Mouse (Mus musculus) ES-Bruce4 (cell line): ENCODE results near the gene Vangl1. TPM values are rescaled to one million over a fixed set of nuclear protein-coding genes. Genes with fewer than 3 reads are reported as not detected.
"Not testable (repeated sequence)": the region's sequence is repeated elsewhere in the genome, so short reads cannot be mapped to it uniquely, and the experiment has no call there.

Source experiments
- H3K27ac ChIP-seq: 2 replicates; pipeline ENCODE4 v1.5.1; 2012; ENCODE audit warnings: low read length, inconsistent platforms; ENCODE audit not compliant: insufficient read depth
- H3K27me3 ChIP-seq: 2 replicates; pipeline ENCODE4 v1.6.1; 2012; ENCODE audit warnings: mild to moderate bottlenecking, low read length, inconsistent platforms; ENCODE audit not compliant: control insufficient read depth, poor library complexity, insufficient read depth, severe bottlenecking
- H3K36me3 ChIP-seq: 2 replicates; pipeline ENCODE4 v1.6.1; 2012; ENCODE audit warnings: inconsistent platforms, mild to moderate bottlenecking, low read length, moderate library complexity; ENCODE audit not compliant: control insufficient read depth, poor library complexity, insufficient read depth, severe bottlenecking
- H3K4me1 ChIP-seq: one replicate; pipeline ENCODE4 v1.8.1; 2011; ENCODE audit warnings: low read length; ENCODE audit not compliant: control insufficient read depth, insufficient read depth
- H3K4me3 ChIP-seq: 2 replicates; pipeline ENCODE4 v1.5.1; 2011; ENCODE audit warnings: low read depth, mild to moderate bottlenecking, low read length
- H3K9ac ChIP-seq: 2 replicates; pipeline ENCODE4 v1.6.1; 2012; ENCODE audit warnings: low read depth, mild to moderate bottlenecking, inconsistent platforms; ENCODE audit not compliant: poor library complexity, severe bottlenecking
- H3K9me3 ChIP-seq: replicated peaks from 2 replicates; pipeline ENCODE4 v1.6.1; 2012; ENCODE audit warnings: mild to moderate bottlenecking, low read length, inconsistent platforms; ENCODE audit not compliant: control insufficient read depth, poor library complexity, insufficient read depth, severe bottlenecking
- CTCF ChIP-seq: IDR thresholded peaks from one replicate; pipeline ENCODE4 v1.8.1; 2011; ENCODE audit warnings: low read depth, low read length
- EP300 ChIP-seq: IDR thresholded peaks from 2 replicates; pipeline ENCODE4 v1.6.1; 2011; ENCODE audit warnings: low read depth, low read length; ENCODE audit not compliant: insufficient read depth
- POLR2A ChIP-seq: IDR thresholded peaks from one replicate; pipeline ENCODE4 v1.8.1; 2011; ENCODE audit warnings: low read length; ENCODE audit not compliant: insufficient read depth
- polyA plus RNA-seq: library from polyadenylated mRNA; stranded (reverse); fragments of >200 nt; gene quantifications from 2 replicates; pipeline ENCODE4 v1.2.4, GENCODE M21; 2011; ENCODE audit warnings: low read depth; ENCODE audit not compliant: missing spikeins, insufficient read depth, insufficient read length

Gene Vangl1
- polyA plus RNA-seq, 1 experiment = 85.8 TPM

- Histone ChIP-seq H3K27ac (peak overlapping the region; percentile 68), H3K9me3 (no peaks in the 10 kb centered on the region), H3K4me3 (no peak overlapping the region), H3K4me1 (peaks cover 10% of the 10 kb centered on the region), H3K36me3 (no peaks in the 10 kb centered on the region), H3K27me3 (no peaks in the 10 kb centered on the region), H3K9ac (no peak overlapping the region)
- no peak for TF ChIP-seq CTCF
- TF ChIP-seq EP300 = 0 out of 2 replicates have a peak, but pooled peaks have one; percentile 23
Measured at GRCm38 (mm10) chr3:102212896-102213295, 8.4 kb upstream of the Vangl1 start.

- Histone ChIP-seq H3K9ac (no peak overlapping the region), H3K4me1 (peaks cover 10% of the 10 kb centered on the region), H3K27ac (no peak overlapping the region), H3K27me3 (no peaks in the 10 kb centered on the region), H3K36me3 (no peaks in the 10 kb centered on the region), H3K9me3 (no peaks in the 10 kb centered on the region), H3K4me3 (no peak overlapping the region)
- TF ChIP-seq CTCF = no peak
- no peak for TF ChIP-seq POLR2A
- TF ChIP-seq EP300 = no peak
Measured at GRCm38 (mm10) chr3:102212336-102212735, 7.8 kb upstream of the Vangl1 start.

DNA sequence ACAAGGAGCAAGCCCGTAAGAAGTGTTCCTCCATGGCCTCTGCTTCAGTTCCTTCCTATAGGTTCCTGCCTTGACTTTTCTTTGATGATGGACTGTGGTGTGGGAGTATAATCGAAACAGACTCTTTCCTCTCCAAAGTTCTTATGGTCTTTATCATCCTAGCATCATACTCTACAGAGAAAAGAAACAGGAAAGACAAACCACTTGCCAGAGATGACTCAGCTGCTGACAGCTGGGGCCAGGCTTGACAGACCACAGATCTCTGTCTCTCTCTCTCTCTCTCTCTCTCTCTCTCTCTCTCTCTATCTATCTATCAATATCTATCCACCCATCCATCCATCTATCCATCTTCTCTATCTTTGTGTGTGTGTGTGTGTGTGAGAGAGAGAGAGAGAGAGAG lies 6.8 kb upstream of the Vangl1 start:
- no peaks in the 10 kb centered on the region for H3K27me3 ChIP-seq
- no peaks in the 10 kb centered on the region for H3K9me3 ChIP-seq
- no peak overlapping the region for H3K9ac ChIP-seq
- no peak overlapping the region for H3K27ac ChIP-seq
- TF ChIP-seq POLR2A (no peak), EP300 (no peak), CTCF (no peak)
- H3K4me3 ChIP-seq = no peak overlapping the region
- H3K36me3 ChIP-seq = no peaks in the 10 kb centered on the region
- H3K4me1 ChIP-seq = peaks cover 10% of the 10 kb centered on the region

- TF ChIP-seq EP300 (0 out of 2 replicates have a peak, but pooled peaks have one; percentile 13), POLR2A (no peak), CTCF (peak; percentile 82)
- H3K27me3 ChIP-seq = no peaks in the 10 kb centered on the region
- H3K36me3 ChIP-seq = no peaks in the 10 kb centered on the region
- no peak overlapping the region for H3K9ac ChIP-seq
- no peak overlapping the region for H3K27ac ChIP-seq
- peaks cover 10% of the 10 kb centered on the region for H3K4me1 ChIP-seq
- H3K9me3 ChIP-seq = no peaks in the 10 kb centered on the region
- no peak overlapping the region for H3K4me3 ChIP-seq
Measured at GRCm38 (mm10) chr3:102210775-102211174, 6.3 kb upstream of the Vangl1 start.

- Histone ChIP-seq H3K9me3 (no peaks in the 10 kb centered on the region), H3K4me1 (peaks cover 13% of the 10 kb centered on the region), H3K9ac (no peak overlapping the region), H3K27ac (no peak overlapping the region), H3K4me3 (no peak overlapping the region), H3K27me3 (no peaks in the 10 kb centered on the region), H3K36me3 (no peaks in the 10 kb centered on the region)
- TF ChIP-seq CTCF (no peak), POLR2A (no peak), EP300 (no peak)
Measured at GRCm38 (mm10) chr3:102208861-102209260, 4.4 kb upstream of the Vangl1 start.

DNA sequence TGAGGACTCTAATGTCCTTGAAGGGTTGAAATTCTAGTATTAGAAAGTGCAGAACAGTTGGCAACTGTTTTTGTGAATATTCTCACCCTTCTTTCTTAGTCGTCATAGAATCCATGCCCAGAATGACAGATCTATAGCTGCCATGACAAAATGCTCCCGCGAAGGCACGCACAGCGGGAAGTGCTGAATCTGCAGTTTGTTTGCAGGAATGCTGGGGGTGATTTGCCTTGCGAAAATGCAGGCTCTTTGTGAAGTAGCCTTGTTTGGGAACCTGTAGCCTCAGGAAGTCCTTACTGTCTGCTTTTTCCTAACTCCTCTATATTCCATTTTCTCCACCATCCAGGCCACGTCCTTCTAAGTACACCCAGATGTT lies 951 bp upstream of the Vangl1 start:
- Histone ChIP-seq H3K9ac (no peak overlapping the region), H3K4me3 (no peak overlapping the region), H3K9me3 (no peaks in the 10 kb centered on the region), H3K36me3 (no peaks in the 10 kb centered on the region), H3K27ac (no peak overlapping the region), H3K4me1 (peaks cover 7% of the 10 kb centered on the region), H3K27me3 (no peaks in the 10 kb centered on the region)
- TF ChIP-seq EP300 (no peak), CTCF (no peak), POLR2A (no peak)

- H3K27me3 ChIP-seq, H3K27ac ChIP-seq: not testable (repeated sequence)
Measured at GRCm38 (mm10) chr3:102204734-102205457, 403 bp upstream of the Vangl1 start.

More at GRCm38 (mm10) chr3:102204734-102205457, 403 bp upstream of the Vangl1 start:
- not testable (repeated sequence) for H3K36me3 ChIP-seq, H3K9me3 ChIP-seq
- peak overlapping the region; percentile 95 for H3K4me3 ChIP-seq
- H3K9ac ChIP-seq = peak overlapping the region; percentile 96
- H3K4me1 ChIP-seq = peaks cover 11% of the 10 kb centered on the region
